Mouse (Mus musculus) central nervous system, embryonic 14 days (tissue): ENCODE measurements around the gene Rnf2. TPM values are rescaled to one million over a fixed set of nuclear protein-coding genes. Genes with fewer than 3 reads are reported as not detected.

Experiments
- polyA plus RNA-seq: library from polyadenylated mRNA; depleted of rRNA; stranded (reverse); fragments of >200 nt; gene quantifications from 2 replicates; pipeline ENCODE4 v1.2.3, GENCODE M21; 2012; rRNA removed

Gene Rnf2
- 97.9 and 111 TPM in 2 replicates for polyA plus RNA-seq

DNA sequence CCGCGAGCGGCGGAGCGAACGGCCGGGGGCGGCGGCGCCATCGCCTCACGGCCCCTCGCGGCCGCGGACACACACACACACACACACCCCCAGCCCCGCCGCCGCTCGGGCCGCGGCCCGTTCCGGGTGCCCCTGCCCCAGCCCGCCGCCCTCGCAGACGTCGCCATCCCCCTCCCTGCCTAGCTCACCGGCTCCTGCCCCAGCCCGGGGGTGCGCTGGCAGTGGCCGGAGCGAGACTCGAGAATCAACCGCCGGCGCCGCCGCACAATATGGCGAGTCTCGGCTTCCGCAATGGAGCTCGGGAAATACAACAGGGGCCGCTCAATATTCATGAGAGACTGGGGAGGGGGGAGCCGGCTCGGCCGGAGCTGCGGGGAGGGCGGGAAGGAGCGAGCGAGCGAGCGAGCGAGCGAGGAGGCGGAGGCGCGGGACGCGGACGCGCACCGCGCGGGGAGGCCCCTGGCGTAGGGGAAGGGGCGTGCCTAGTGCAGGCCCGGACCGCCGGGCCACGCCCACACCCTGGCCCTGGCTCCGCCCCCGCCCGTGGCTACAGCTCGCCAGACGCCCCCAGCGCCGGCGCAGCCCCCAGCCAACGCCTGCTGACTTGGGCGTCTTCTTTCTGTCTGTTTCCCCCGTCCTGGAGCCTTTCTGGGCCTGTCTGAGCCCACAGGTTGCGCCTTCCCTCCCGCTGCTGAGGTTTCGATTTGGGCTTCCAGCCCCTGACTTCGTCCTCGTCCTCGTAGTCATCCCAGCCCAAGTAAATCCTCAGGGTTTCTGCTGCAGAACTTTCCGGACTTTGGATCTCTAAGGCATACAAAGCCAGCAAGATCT, at the start of gene Rnf2:
Gene Rnf2 (minus strand): TSS at position 425 of the 831 bp plus-strand sequence.

GRCm38 (mm10) chr1:151428263-151429221, 72.2 kb downstream of the Rnf2 start, which contains the start of the genes Swt1 and Trmt1l:
Gene Swt1, minus strand, starts transcription at chr1:151428455.
Gene Trmt1l, plus strand, starts transcription at chr1:151428542.

Other genes starting within 250 kb of the Rnf2 start
- 228 and 273 TPM in 2 replicates for gene Ivns1abp, start 156.5 kb downstream of the Rnf2 start, polyA plus RNA-seq
- 21.6 and 23.7 TPM in 2 replicates for gene Swt1, start 72.5 kb downstream of the Rnf2 start, polyA plus RNA-seq
- gene Trmt1l, start 72.4 kb downstream of the Rnf2 start, polyA plus RNA-seq: 33.2 and 37.4 TPM in 2 replicates
- 0.64 and 1.7 TPM in 2 replicates for gene Fam129a, start 70.2 kb upstream of the Rnf2 start, polyA plus RNA-seq